Mouse (Mus musculus): Measurements from ENCODE around the gene Asb2.

DNA sequence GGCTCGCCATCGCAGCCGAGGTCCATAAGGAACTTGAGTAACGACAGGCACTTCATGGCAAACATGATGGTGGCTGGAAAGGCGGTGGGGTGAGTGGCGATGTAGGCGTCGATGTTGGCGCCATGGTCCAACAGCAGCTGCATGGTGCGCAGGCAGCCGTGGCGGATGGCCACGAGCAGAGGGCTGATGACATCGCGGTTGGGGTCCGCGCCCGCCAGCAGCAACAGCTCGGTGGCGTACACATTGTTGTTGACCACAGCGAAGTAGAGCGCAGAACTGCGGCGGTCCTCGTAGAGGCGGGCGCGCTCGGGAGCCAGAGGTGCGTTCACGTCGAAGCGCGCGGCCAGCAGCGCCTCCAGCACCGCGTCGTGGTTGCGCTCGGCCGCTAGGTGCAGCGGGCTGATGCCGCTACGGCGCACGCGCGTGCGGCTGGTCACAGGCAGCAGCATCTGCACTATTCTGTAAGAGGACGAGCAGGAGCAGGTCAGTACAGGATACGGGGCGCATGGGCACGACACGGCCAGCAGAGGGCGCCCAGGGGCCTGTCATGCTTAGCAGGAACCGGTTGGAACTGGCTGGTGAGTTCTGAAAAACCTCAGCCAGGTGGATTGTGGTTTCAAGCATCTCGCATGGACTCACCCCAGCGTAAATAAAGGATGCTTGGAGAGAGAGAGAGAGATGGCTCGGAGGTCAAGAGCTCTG is 30.5 kb downstream of the Asb2 start:
- no peak for TF ChIP-seq POLR2A (IDR thresholded peaks at IDR 0.05; ENCODE audit: control insufficient read depth, extremely low read depth, insufficient read depth, low read length, poor library complexity)
- peak; percentile 99 for TF ChIP-seq CTCF (IDR thresholded peaks at IDR 0.05; ENCODE audit: borderline replicate concordance, control insufficient read depth, extremely low read depth, insufficient read depth, low read length, poor library complexity)
